Mouse (Mus musculus) olfactory bulb, adult 2 months (tissue): ENCODE results near the gene Gm6904. TPM values are rescaled to one million over a fixed set of nuclear protein-coding genes. Genes with fewer than 3 reads are reported as not detected.
"Not testable (repeated sequence)": the region's sequence is repeated elsewhere in the genome, so short reads cannot be mapped to it uniquely, and the experiment has no call there.

Source experiments
- H3K27ac ChIP-seq: fragments of 200-500 bp; 2 replicates; pipeline ENCODE4 v1.5.1; 2012; ENCODE audit warnings: low read depth, low read length; ENCODE audit not compliant: insufficient read depth
- H3K4me1 ChIP-seq: fragments of 200-500 bp; 2 replicates; pipeline ENCODE4 v1.6.1; 2012; ENCODE audit warnings: low read length; ENCODE audit not compliant: control insufficient read depth, insufficient read depth
- H3K4me3 ChIP-seq: fragments of 200-500 bp; 2 replicates; pipeline ENCODE4 v1.5.1; 2012; ENCODE audit warnings: mild to moderate bottlenecking, low read depth, low read length, moderate library complexity; ENCODE audit not compliant: insufficient read depth
- CTCF ChIP-seq: fragments of 200-500 bp; IDR thresholded peaks from 2 replicates; pipeline ENCODE4 v1.5.1; 2012; ENCODE audit warnings: low read depth, mild to moderate bottlenecking, low read length, moderate library complexity; ENCODE audit not compliant: insufficient read depth
- POLR2A ChIP-seq: fragments of 200-500 bp; IDR thresholded peaks from 2 replicates; pipeline ENCODE4 v1.6.1; 2012; ENCODE audit warnings: mild to moderate bottlenecking, low read depth, low read length, moderate library complexity; ENCODE audit not compliant: insufficient read depth
- WGBS: fragments of 180-500 bp; shearing (Covaris S2); methylation state at CpG from one replicate; pipeline ENCODE4 v1.1.7; 2018; 5-methylcytosine and 5-hydroxymethylcytosine counted together
- polyA plus RNA-seq: library from polyadenylated mRNA; stranded (reverse); fragments of >200 nt; gene quantifications from 2 replicates; pipeline ENCODE4 v1.2.4, GENCODE M21; 2012; ENCODE audit warnings: low replicate concordance; ENCODE audit not compliant: missing spikeins, insufficient read depth, insufficient read length

Gm6904 gene
- polyA plus RNA-seq = not detected in 2 replicates

GRCm38 (mm10) chr14:59260056-59260455, at the start of gene Gm6904:
Gene Gm6904, minus strand, starts transcription at chr14:59260216.
- Histone ChIP-seq H3K4me3 (no peak within 1 kb of the TSS), H3K4me1 (no peaks in the 10 kb centered on the region), H3K27ac (no peak within 1 kb of the TSS)
- no peak for TF ChIP-seq CTCF
- no peak for TF ChIP-seq POLR2A
- WGBS = 75% methylated on average over 3 of the region's 3 CpGs

DNA sequence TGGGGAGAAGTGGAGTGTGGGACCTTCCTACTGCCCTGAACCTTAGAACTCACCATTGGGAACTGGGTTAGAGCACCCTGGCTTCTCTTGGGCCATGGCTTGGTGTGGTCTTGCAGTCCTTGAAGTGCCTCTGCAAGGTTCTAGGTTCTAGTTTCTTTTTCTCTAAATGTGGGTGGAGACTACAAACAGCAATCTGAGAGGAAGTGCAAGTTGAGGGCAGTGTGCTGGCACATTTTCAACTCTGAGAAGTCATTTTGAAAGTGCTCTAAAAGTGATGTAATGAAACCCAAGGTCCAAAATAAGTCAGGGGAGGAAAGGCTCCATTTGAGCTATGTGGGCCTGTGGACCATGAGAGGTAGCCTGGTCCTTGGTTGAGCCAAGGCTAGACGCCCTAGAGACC, 37.4 kb upstream of the Gm6904 start, which contains the start of gene Phf11a:
Gene Phf11a, minus strand, starts transcription at position 132 of the 400 bp plus-strand sequence.
- not testable (repeated sequence) for H3K4me1 ChIP-seq, H3K4me3 ChIP-seq, H3K27ac ChIP-seq
- 73% methylated on average over 1 of the region's 1 CpGs for WGBS

DNA sequence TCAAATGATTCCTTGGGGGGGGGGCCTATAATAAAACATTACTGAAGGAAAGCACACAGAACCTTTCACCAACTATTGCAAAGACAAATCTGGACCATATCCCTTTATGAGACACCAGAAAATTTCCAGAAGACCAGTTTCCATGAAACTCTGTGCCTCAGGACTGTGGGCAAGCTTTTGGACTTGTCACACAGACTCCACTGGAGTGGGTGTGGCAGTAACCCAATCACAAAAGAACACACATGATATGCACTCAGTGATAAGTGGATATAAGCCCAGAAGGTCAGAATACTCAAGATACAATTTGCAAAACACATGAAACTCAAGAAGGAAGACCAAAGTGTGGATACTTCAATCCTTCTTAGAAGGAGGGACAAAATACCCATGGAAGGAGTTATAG, 31.8 kb upstream of the Gm6904 start:
- H3K4me3 ChIP-seq, H3K27ac ChIP-seq, H3K4me1 ChIP-seq: not testable (repeated sequence)

- H3K4me1 ChIP-seq, H3K27ac ChIP-seq, H3K4me3 ChIP-seq: not testable (repeated sequence)
- WGBS = 94% methylated on average over 4 of the region's 4 CpGs
These were observed 14.9 kb upstream of the Gm6904 start for GRCm38 (mm10) chr14:59274961-59275360.

- not testable (repeated sequence) for H3K4me1 ChIP-seq, H3K4me3 ChIP-seq, H3K27ac ChIP-seq
- WGBS = 90% methylated on average over 1 of the region's 1 CpGs
These were observed 4.2 kb downstream of the Gm6904 start for GRCm38 (mm10) chr14:59255861-59256260.

- WGBS = 71% methylated on average over 5 of the region's 5 CpGs
- not testable (repeated sequence) for H3K4me1 ChIP-seq, H3K4me3 ChIP-seq, H3K27ac ChIP-seq
These were observed 9.7 kb downstream of the Gm6904 start for GRCm38 (mm10) chr14:59250350-59250749.

GRCm38 (mm10) chr14:59233635-59234034, 26.4 kb downstream of the Gm6904 start:
- WGBS = 95% methylated on average over 9 of the region's 9 CpGs
- Histone ChIP-seq H3K4me1 (no peaks in the 10 kb centered on the region), H3K4me3 (no peak overlapping the region), H3K27ac (no peak overlapping the region)
- TF ChIP-seq CTCF (no peak), POLR2A (no peak)

DNA sequence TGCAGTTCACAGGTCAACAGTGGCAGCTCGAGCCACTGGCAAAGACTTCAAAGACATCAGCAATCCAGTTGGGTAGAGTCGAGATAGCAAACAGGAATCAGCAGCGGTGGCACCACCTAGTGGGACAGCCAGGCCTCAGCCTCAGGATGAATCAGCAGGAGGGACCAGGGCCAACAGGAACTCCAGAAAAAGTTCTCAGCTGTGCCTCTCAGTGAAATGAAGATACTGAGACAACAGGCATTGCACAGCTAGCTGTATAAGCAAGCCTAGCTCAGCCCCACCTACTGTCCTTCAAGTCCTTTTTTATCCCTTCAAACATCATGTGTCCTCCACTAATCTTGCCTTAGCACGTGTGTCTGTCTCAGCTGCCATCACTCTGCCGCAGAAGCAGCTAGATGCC, 28.0 kb downstream of the Gm6904 start:
- 54% methylated on average over 5 of the region's 5 CpGs for WGBS
- Histone ChIP-seq H3K4me1 (no peaks in the 10 kb centered on the region), H3K4me3 (no peak overlapping the region), H3K27ac (no peak overlapping the region)
- no peak for TF ChIP-seq POLR2A
- TF ChIP-seq CTCF = no peak

- no peaks in the 10 kb centered on the region for H3K4me1 ChIP-seq
- H3K4me3 ChIP-seq = no peak overlapping the region
- no peak for TF ChIP-seq CTCF
- TF ChIP-seq POLR2A = no peak
- WGBS = 85% methylated on average over 21 of the region's 21 CpGs
- no peak overlapping the region for H3K27ac ChIP-seq
These were observed 29.6 kb downstream of the Gm6904 start for GRCm38 (mm10) chr14:59230331-59230966.

- H3K27ac ChIP-seq = no peak overlapping the region
- no peak overlapping the region for H3K4me3 ChIP-seq
- WGBS = 93% methylated on average over 3 of the region's 3 CpGs
- TF ChIP-seq POLR2A = no peak
- TF ChIP-seq CTCF = no peak
- H3K4me1 ChIP-seq = no peaks in the 10 kb centered on the region
These were observed 30.2 kb downstream of the Gm6904 start for GRCm38 (mm10) chr14:59229822-59230221.
